Mouse (Mus musculus) MEL (cell line): Measurements from ENCODE around the gene Ada.

Experiments used
- CHD2 ChIP-seq: IDR thresholded peaks from 2 replicates; pipeline ENCODE4 v1.6.1; 2011; ENCODE audit warnings: low read length, improper control_type of control experiment
- CTCF ChIP-seq, 3 experiments: IDR thresholded peaks in 2 of 3; conservative IDR thresholded peaks in 1 of 3; 2 replicates each; pipeline ENCODE4 v1.5.1; 2011 to 2012; ENCODE audit warnings: low read length in 3 of 3, low read depth in 2 of 3, mild to moderate bottlenecking in 2 of 3, improper control_type of control experiment in 1 of 3, inconsistent platforms in 1 of 3, mixed read lengths in 1 of 3, moderate library complexity in 1 of 3; ENCODE audit not compliant: control insufficient read depth in 1 of 3, insufficient read depth in 1 of 3, poor library complexity in 1 of 3, severe bottlenecking in 1 of 3
- GATA1 ChIP-seq: IDR thresholded peaks from 2 replicates; pipeline ENCODE4 v1.6.1; 2011; ENCODE audit warnings: low read depth, low read length, improper control_type of control experiment
- HCFC1 ChIP-seq: IDR thresholded peaks from 2 replicates; pipeline ENCODE4 v1.6.1; 2012; ENCODE audit warnings: low read depth, mild to moderate bottlenecking, inconsistent platforms, low read length, improper control_type of control experiment, moderate library complexity
- MXI1 ChIP-seq: IDR thresholded peaks from 2 replicates; pipeline ENCODE4 v1.6.1; 2011; ENCODE audit warnings: mild to moderate bottlenecking, low read depth, low read length, improper control_type of control experiment
- MYB ChIP-seq: IDR thresholded peaks from 2 replicates; pipeline ENCODE4 v1.6.1; 2011; ENCODE audit warnings: mild to moderate bottlenecking, low read depth, low read length, improper control_type of control experiment
- MYC ChIP-seq: IDR thresholded peaks from 2 replicates; pipeline ENCODE4 v1.6.1; 2011; ENCODE audit warnings: low read depth, mild to moderate bottlenecking, low read length, improper control_type of control experiment, moderate library complexity
- POLR2A ChIP-seq, 2 experiments: IDR thresholded peaks; 2 replicates each; pipeline ENCODE4 v1.6.1; 2011 to 2012; ENCODE audit warnings: low read length in 2 of 2, mild to moderate bottlenecking in 2 of 2, control low read depth in 1 of 2, improper control_type of control experiment in 1 of 2, low read depth in 1 of 2, moderate library complexity in 1 of 2; ENCODE audit not compliant: control insufficient read depth in 1 of 2, insufficient read depth in 1 of 2, poor library complexity in 1 of 2
- POLR2AphosphoS2 ChIP-seq: IDR thresholded peaks from 2 replicates; pipeline ENCODE4 v1.6.1; 2011; ENCODE audit warnings: low read length, improper control_type of control experiment
- RAD21 ChIP-seq: IDR thresholded peaks from 2 replicates; pipeline ENCODE4 v1.6.1; 2011; ENCODE audit warnings: mild to moderate bottlenecking, low read depth, low read length, improper control_type of control experiment
- TAL1 ChIP-seq: IDR thresholded peaks from 2 replicates; pipeline ENCODE4 v1.6.1; 2012; ENCODE audit warnings: mild to moderate bottlenecking, inconsistent platforms, low read length, moderate library complexity, mixed read lengths
- UBTF ChIP-seq: IDR thresholded peaks from 2 replicates; pipeline ENCODE4 v1.6.1; 2012; ENCODE audit warnings: low read depth, mild to moderate bottlenecking, inconsistent platforms, low read length, improper control_type of control experiment, moderate library complexity, borderline replicate concordance; ENCODE audit not compliant: insufficient read depth
- USF2 ChIP-seq, 2 experiments: IDR thresholded peaks; 2 replicates each; pipeline ENCODE4 v1.6.1; 2011 to 2012; ENCODE audit warnings: improper control_type of control experiment in 2 of 2, low read length in 2 of 2, borderline replicate concordance in 1 of 2, inconsistent platforms in 1 of 2, low read depth in 1 of 2, mild to moderate bottlenecking in 1 of 2; ENCODE audit not compliant: insufficient read depth in 1 of 2
- ZKSCAN1 ChIP-seq: IDR thresholded peaks from 2 replicates; pipeline ENCODE4 v1.6.1; 2012; ENCODE audit warnings: low read depth, mild to moderate bottlenecking, inconsistent platforms, low read length, improper control_type of control experiment, moderate library complexity

DNA sequence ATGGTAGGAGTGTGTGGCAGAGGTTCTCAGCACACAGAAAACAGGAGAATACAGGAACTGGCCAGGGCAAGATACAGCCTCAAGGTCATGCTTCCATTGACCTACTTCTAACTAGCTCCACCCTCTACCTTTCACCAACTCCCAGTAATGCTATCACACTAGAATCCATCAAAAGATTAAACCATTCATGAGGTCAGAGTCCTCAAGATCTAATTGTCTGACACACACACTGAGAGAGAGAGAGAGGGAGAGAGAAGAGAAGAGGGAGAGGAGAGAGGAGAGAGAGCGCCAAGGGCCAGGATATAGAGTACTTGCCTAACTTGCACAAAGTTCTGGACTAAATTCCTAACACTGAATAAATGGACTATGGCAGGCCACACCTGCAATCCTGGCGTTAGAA is 67.7 kb downstream of the Ada start:
- no peak for TF ChIP-seq UBTF
- TF ChIP-seq USF2 (IDR thresholded peaks at IDR 0.05; ENCODE audit: borderline replicate concordance in 1 of 2, insufficient read depth in 1 of 2, low read depth in 1 of 2, low read length in 2 of 2): no peak
- TF ChIP-seq MYC: no peak
- TF ChIP-seq POLR2AphosphoS2: no peak
- no peak for TF ChIP-seq CTCF (IDR thresholded peaks at IDR 0.05 in 2 of 3, conservative IDR thresholded peaks at IDR 0.05 in 1 of 3; ENCODE audit: control insufficient read depth in 1 of 3, insufficient read depth in 1 of 3, low read depth in 2 of 3, low read length in 3 of 3, poor library complexity in 1 of 3, severe bottlenecking in 1 of 3)
- no peak for TF ChIP-seq MYB
- no peak for TF ChIP-seq POLR2A (IDR thresholded peaks at IDR 0.05; ENCODE audit: control insufficient read depth in 1 of 2, insufficient read depth in 1 of 2, low read depth in 1 of 2, low read length in 2 of 2, poor library complexity in 1 of 2)
- no peak for TF ChIP-seq GATA1
- no peak for TF ChIP-seq TAL1
- no peak for TF ChIP-seq RAD21
- TF ChIP-seq ZKSCAN1: no peak
- TF ChIP-seq CHD2: no peak
- TF ChIP-seq HCFC1: no peak
- TF ChIP-seq MXI1: no peak
